Mouse (Mus musculus) heart, embryonic 16.5 days (tissue): ENCODE results near the gene Usp53. TPM values are rescaled to one million over a fixed set of nuclear protein-coding genes. Genes with fewer than 3 reads are reported as not detected.
A peak's percentile ranks its signal among the peaks of the same experiment; 100 is the strongest.

Experiments used
- ATAC-seq: fragments of 200-750 bp; cut with Nextera tagmentation; replicated peaks from 2 replicates; pipeline ENCODE4 v1.8.0; 2017; ENCODE audit warnings: moderate number of reproducible peaks; ENCODE audit not compliant: insufficient read depth, low FRiP score; ENCODE audit errors: extremely low read depth
- H3K27ac ChIP-seq: fragments of 300-500 bp; sonication (generic); 2 replicates; pipeline ENCODE4 v1.5.1; 2014; ENCODE audit warnings: mild to moderate bottlenecking, low read length, control low read depth, moderate library complexity
- H3K27me3 ChIP-seq: fragments of 300-500 bp; sonication (generic); 2 replicates; pipeline ENCODE4 v1.6.1; 2014; ENCODE audit warnings: low read length, mixed read lengths; ENCODE audit not compliant: control insufficient read depth, insufficient read depth
- H3K36me3 ChIP-seq: fragments of 300-500 bp; sonication (generic); 2 replicates; pipeline ENCODE4 v1.6.1; 2014; ENCODE audit not compliant: control insufficient read depth, insufficient read depth
- H3K4me1 ChIP-seq: fragments of 300-500 bp; sonication (generic); 2 replicates; pipeline ENCODE4 v1.6.1; 2014; ENCODE audit warnings: low read length, mixed read lengths; ENCODE audit not compliant: control insufficient read depth, insufficient read depth
- H3K4me2 ChIP-seq: fragments of 300-500 bp; sonication (generic); 2 replicates; pipeline ENCODE4 v1.6.1; 2014; ENCODE audit warnings: low read depth, mild to moderate bottlenecking, control low read depth, low read length
- H3K4me3 ChIP-seq: fragments of 300-500 bp; sonication (generic); 2 replicates; pipeline ENCODE4 v1.5.1; 2014; ENCODE audit warnings: mild to moderate bottlenecking, control low read depth, low read length
- H3K9ac ChIP-seq: fragments of 300-500 bp; sonication (generic); 2 replicates; pipeline ENCODE4 v1.6.1; 2014; ENCODE audit warnings: low read length, control low read depth
- H3K9me3 ChIP-seq: fragments of 300-500 bp; sonication (generic); replicated peaks from 2 replicates; pipeline ENCODE4 v1.6.1; 2016; ENCODE audit warnings: low read length; ENCODE audit not compliant: control insufficient read depth
- WGBS: fragments of 180-500 bp; shearing (Covaris S2); extraction: QIAGEN DNeasy Blood & Tissue Kit; methylation state at CpG from one replicate; pipeline ENCODE4 v1.1.7; 2014; 5-methylcytosine and 5-hydroxymethylcytosine counted together
- polyA plus RNA-seq: library from polyadenylated mRNA; unstranded; fragments of >200 nt; fragmentation: Nextera tagmentation; extraction: Ambion mirVana; gene quantifications from 2 replicates; pipeline ENCODE4 v1.2.1, GENCODE M21; 2015

The Usp53 gene
- polyA plus RNA-seq, 1 experiment from 2014 or later = 5.4 TPM

GRCm38 (mm10) chr3:123001053-123001452, 16.7 kb upstream of the Usp53 start:
- Histone ChIP-seq H3K27me3 (no peaks in the 10 kb centered on the region), H3K4me1 (0 out of 2 replicates have a peak, but pooled peaks cover 3% of the 10 kb centered on the region), H3K4me2 (no peak overlapping the region), H3K4me3 (no peak overlapping the region), H3K27ac (no peak overlapping the region), H3K9ac (no peak overlapping the region), H3K9me3 (peaks cover 2% of the 10 kb centered on the region; the same call in 1 of the 2 replicates), H3K36me3 (peaks cover 2% of the 10 kb centered on the region; the same call in 1 of the 2 replicates)
- no peak for ATAC-seq
- WGBS = 67% methylated on average over 3 of the region's 3 CpGs

GRCm38 (mm10) chr3:122998511-122998910, 14.2 kb upstream of the Usp53 start:
- Histone ChIP-seq H3K4me2 (no peak overlapping the region), H3K4me3 (no peak overlapping the region), H3K27ac (no peak overlapping the region), H3K9ac (no peak overlapping the region), H3K27me3 (no peaks in the 10 kb centered on the region), H3K9me3 (peaks cover 6% of the 10 kb centered on the region; the same call in 1 of the 2 replicates), H3K4me1 (0 out of 2 replicates have a peak, but pooled peaks cover 3% of the 10 kb centered on the region), H3K36me3 (no peaks in the 10 kb centered on the region)
- no peak for ATAC-seq
- WGBS = 67% methylated on average over 8 of the region's 8 CpGs

- Histone ChIP-seq H3K4me3 (no peak overlapping the region), H3K36me3 (no peaks in the 10 kb centered on the region), H3K27ac (no peak overlapping the region), H3K4me2 (no peak overlapping the region), H3K9me3 (peaks cover 6% of the 10 kb centered on the region; the same call in 1 of the 2 replicates), H3K4me1 (no peaks in the 10 kb centered on the region), H3K9ac (no peak overlapping the region), H3K27me3 (no peaks in the 10 kb centered on the region)
- WGBS = 81% methylated on average over 1 of the region's 1 CpGs
- no peak for ATAC-seq
Observed at GRCm38 (mm10) chr3:122996968-122997367, 12.7 kb upstream of the Usp53 start.

GRCm38 (mm10) chr3:122986906-122987305, 2.6 kb upstream of the Usp53 start:
- Histone ChIP-seq H3K9me3 (no peaks in the 10 kb centered on the region), H3K9ac (no peak overlapping the region), H3K4me1 (peaks cover 19% of the 10 kb centered on the region), H3K27me3 (no peaks in the 10 kb centered on the region), H3K27ac (no peak overlapping the region; the same call in 1 of the 2 replicates), H3K36me3 (no peaks in the 10 kb centered on the region), H3K4me2 (no peak overlapping the region), H3K4me3 (no peak overlapping the region)
- ATAC-seq = no peak
- 67% methylated on average over 11 of the region's 11 CpGs for WGBS

- H3K27me3 ChIP-seq = no peaks in the 10 kb centered on the region
- whole genome bisulfite sequencing = 7% methylated on average over 1 of the region's 1 CpGs
- H3K4me1 ChIP-seq = peaks cover 19% of the 10 kb centered on the region
- 0 out of 2 replicates have a peak overlapping the region, but pooled peaks have one; percentile 25 for H3K9ac ChIP-seq
- H3K27ac ChIP-seq = peak overlapping the region; percentile 25; the same call in 1 of the 2 replicates
- no peak overlapping the region for H3K4me2 ChIP-seq
- H3K36me3 ChIP-seq = no peaks in the 10 kb centered on the region
- no peak overlapping the region for H3K4me3 ChIP-seq
- no peak for ATAC-seq
- H3K9me3 ChIP-seq = no peaks in the 10 kb centered on the region
Observed at GRCm38 (mm10) chr3:122986386-122986785, 2.1 kb upstream of the Usp53 start.

- Histone ChIP-seq H3K36me3 (no peaks in the 10 kb centered on the region), H3K27ac (peak overlapping the region; percentile 96), H3K4me1 (peaks cover 19% of the 10 kb centered on the region), H3K9me3 (no peaks in the 10 kb centered on the region), H3K4me3 (peak overlapping the region; percentile 79), H3K9ac (peak overlapping the region; percentile 97), H3K4me2 (peak overlapping the region; percentile 78), H3K27me3 (no peaks in the 10 kb centered on the region)
- no peak for ATAC-seq
- WGBS = 20% methylated on average over 13 of the region's 13 CpGs
Observed at GRCm38 (mm10) chr3:122985183-122985944, 1.1 kb upstream of the Usp53 start.

GRCm38 (mm10) chr3:122983849-122984248, 461 bp downstream of the Usp53 start:
- Histone ChIP-seq H3K4me3 (peak overlapping the region; percentile 79), H3K36me3 (no peaks in the 10 kb centered on the region), H3K4me2 (peak overlapping the region; percentile 78), H3K27me3 (no peaks in the 10 kb centered on the region), H3K27ac (peak overlapping the region; percentile 97), H3K9me3 (no peaks in the 10 kb centered on the region), H3K4me1 (peaks cover 17% of the 10 kb centered on the region), H3K9ac (peak overlapping the region; percentile 85)
- under 1% methylated on average over 30 of the region's 30 CpGs for WGBS
- peak; percentile 78; the same call in 1 of the 2 replicates for ATAC-seq

- Histone ChIP-seq H3K27ac (no peak overlapping the region), H3K9me3 (no peaks in the 10 kb centered on the region), H3K4me2 (no peak overlapping the region), H3K36me3 (no peaks in the 10 kb centered on the region), H3K27me3 (no peaks in the 10 kb centered on the region), H3K4me3 (no peak overlapping the region), H3K9ac (no peak overlapping the region), H3K4me1 (peaks cover 4% of the 10 kb centered on the region)
- 87% methylated on average over 1 of the region's 1 CpGs for WGBS
- ATAC-seq = no peak
Observed at GRCm38 (mm10) chr3:122975964-122976363, 8.3 kb downstream of the Usp53 start.

GRCm38 (mm10) chr3:122975363-122975762, 8.9 kb downstream of the Usp53 start:
- Histone ChIP-seq H3K4me3 (no peak overlapping the region), H3K36me3 (no peaks in the 10 kb centered on the region), H3K27ac (no peak overlapping the region; the same call in 1 of the 2 replicates), H3K4me1 (peaks cover 4% of the 10 kb centered on the region), H3K9me3 (no peaks in the 10 kb centered on the region), H3K4me2 (no peak overlapping the region), H3K9ac (no peak overlapping the region), H3K27me3 (no peaks in the 10 kb centered on the region)
- 67% methylated on average over 4 of the region's 4 CpGs for WGBS
- no peak for ATAC-seq
